Mouse (Mus musculus) layer of hippocampus, adult 18-20 months (tissue): ENCODE results near the gene Olfr166. TPM values are rescaled to one million over a fixed set of nuclear protein-coding genes. Genes with fewer than 3 reads are reported as not detected.
"Not testable (repeated sequence)": the region's sequence is repeated elsewhere in the genome, so short reads cannot be mapped to it uniquely, and the experiment has no call there.

Source experiments
- DNase-seq, 2 experiments: peaks; one replicate each; pipeline ENCODE4 v3.0.0; 2022; ENCODE audit warnings: low spot score in 2 of 2
- long read RNA-seq: library from polyadenylated mRNA; stranded (forward); transcript quantifications from one replicate; pipeline ENCODE4 v2.0.0, GENCODE M21; 2021
- total RNA-seq, 2 experiments: library from RNA; stranded (reverse); gene quantifications; 2 replicates each; pipeline ENCODE4 v1.2.3; 2021

The Olfr166 gene
- not detected for total RNA-seq
- long read RNA-seq = 0 reads

DNA sequence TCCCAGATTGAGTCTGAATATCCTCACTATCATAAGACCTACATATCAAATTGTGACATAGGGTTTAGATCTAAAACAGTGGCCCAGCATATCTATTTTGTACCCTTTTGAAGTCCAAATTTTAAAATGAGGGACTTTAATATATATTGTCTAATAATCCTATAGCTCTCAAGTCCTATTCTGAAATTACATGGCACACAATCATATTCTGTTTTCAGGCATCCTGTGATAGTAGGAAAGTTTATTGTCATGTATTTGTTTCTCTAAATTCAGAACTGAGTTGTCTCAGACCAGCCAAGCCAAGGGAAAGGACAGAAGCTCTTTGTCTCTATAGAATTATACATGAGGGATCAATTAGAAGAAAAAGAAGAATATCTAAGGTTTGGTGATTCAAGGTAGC lies at the start of gene Olfr166:
Gene Olfr166, plus strand, starts transcription at position 301 of the 400 bp plus-strand sequence.
- no peak for DNase-seq

DNA sequence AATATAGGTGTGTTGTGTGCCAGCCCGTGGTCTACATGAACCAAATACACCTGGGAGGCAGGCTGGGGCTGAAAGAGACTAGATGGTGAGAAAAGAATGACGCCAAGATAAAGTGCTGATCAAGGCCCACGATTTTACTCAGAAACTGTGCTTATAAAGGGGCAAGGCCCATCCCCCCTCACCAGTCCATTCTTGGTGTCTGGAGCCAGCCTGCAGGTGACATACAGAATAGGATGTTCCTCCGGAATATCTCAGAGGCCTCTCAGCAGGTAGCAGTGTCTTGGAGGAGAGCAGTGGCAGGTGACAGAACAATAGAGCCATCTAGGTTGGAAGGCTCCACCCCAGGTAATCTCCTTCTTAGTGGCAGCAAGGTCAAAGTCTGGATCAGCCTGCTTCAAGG lies 24.8 kb upstream of the Olfr166 start:
- not testable (repeated sequence) for DNase-seq

DNA sequence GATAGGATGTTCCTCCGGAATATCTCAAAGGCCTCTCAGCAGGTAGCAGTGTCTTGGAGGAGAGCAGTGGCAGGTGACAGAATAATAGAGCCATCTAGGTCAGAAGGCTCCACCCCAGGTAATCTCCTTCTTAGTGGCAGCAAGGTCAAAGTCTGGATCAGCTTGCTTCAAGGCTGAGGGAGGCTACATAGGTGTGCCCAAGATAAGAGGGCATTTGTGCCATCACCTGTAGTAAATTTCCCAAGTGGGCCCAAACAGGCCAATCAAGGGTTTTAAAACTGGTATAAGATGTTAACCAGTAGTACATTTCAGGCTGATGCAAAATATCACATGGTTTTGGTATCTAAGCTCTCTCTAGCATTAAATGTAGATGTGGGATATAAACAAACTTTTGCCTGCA lies 19.1 kb upstream of the Olfr166 start:
- DNase-seq = no peak

DNA sequence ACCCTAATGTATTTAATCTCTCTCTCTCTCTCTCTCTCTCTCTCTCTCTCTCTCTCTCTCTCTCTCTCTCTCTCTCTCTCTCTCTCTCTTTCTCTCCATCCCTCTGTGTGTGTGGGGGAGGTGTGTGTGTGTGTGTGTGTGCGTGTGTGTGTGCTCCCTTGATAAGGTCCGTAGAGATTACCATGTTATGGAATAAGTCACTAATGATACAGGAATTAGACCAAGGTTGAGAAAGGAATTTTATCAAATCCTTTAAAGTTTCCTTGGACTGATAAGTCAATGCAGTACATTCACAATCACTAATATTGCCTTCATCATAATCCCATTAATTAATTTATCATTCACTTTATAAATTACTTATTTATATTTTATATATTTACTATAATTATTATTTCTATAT lies 38.7 kb downstream of the Olfr166 start, which contains the start of gene Olfr167:
Gene Olfr167, minus strand, starts transcription at position 101 of the 400 bp plus-strand sequence.
- DNase-seq = no peak

DNA sequence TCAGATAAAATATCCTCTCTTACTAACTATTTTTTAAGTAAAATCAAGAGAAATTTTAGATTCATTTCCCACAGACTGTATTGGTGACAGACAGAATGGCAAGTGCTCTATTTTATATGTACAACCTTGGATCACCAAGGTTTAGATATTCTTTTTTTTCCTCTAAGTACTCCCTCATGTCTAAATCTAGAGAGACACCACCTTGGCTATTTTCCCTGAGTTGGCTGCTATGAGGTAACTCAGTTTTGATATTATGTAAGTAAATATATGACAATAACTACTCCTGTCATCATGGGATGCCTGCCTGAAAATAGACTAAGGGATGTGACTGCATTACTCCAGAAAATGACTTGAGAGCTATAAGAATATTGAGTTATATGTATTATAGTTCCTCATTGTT lies 52.0 kb downstream of the Olfr166 start, which contains the start of gene Olfr168:
Gene Olfr168, minus strand, starts transcription at position 101 of the 400 bp plus-strand sequence.
- DNase-seq = no peak

Other genes starting within 250 kb of the Olfr166 start
- not detected for gene Olfr164, start 169.6 kb upstream of the Olfr166 start, total RNA-seq
- gene Olfr165, start 60.6 kb upstream of the Olfr166 start, total RNA-seq = not detected
- gene Olfr167, start 38.6 kb downstream of the Olfr166 start, total RNA-seq = not detected
- gene Olfr168, start 51.9 kb downstream of the Olfr166 start, total RNA-seq = not detected
- gene Olfr169, start 88.1 kb downstream of the Olfr166 start, total RNA-seq = not detected
- gene Olfr170, start 128.2 kb downstream of the Olfr166 start, total RNA-seq = not detected
- not detected for gene Olfr171, start 146.2 kb downstream of the Olfr166 start, total RNA-seq
- gene Lamp3, start 222.7 kb downstream of the Olfr166 start, total RNA-seq = under 1 TPM; 0.10 to 0.18 TPM